Mouse (Mus musculus): ENCODE data around the gene Rif1. TPM values are rescaled to one million over a fixed set of nuclear protein-coding genes. Genes with fewer than 3 reads are reported as not detected.

Rif1 gene
- total RNA-seq (2022) = 10 to 100 TPM; 17.7 to 21.3 (median 20.8) TPM

DNA sequence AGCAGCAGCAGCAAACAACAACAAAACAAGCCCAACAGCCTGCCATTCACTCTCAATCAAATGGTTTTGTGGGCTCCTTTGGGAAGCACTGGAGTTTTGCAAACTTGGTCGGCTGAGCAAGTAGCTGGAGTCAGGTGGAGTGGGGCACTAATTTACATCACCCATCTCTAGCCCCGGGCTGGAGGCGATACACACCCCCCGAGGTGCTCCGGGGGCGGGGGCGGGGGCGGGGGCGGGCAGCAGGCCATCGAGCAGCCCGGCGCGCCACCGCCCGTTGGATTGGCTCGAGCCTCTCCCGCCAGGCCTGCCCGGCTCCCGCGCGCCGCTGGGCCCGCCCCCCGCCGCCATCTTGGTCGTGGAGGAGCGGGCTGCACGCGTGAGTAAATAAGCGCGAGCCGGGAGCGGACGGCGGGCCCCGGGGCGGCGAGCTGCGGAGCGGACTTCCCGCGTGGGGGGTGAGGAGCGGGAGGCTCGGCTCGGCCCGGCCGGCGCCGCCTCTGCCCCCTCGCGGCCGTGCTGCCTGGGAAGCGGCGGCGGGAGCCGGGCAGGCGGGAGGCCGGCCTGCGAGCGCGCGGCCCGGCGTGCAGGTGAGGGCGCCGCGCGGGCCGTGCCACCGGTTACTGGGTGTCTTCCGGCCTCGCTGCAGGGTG, at the start of gene Rif1:
Gene Rif1, plus strand, starts transcription at position 342 of the 650 bp plus-strand sequence.
- DNase-seq (ENCODE audit: low spot score) = peak; percentile 77

- no peak for DNase-seq (ENCODE audit: low spot score)
These were observed 45.6 kb upstream of the Rif1 start for GRCm38 (mm10) chr2:52027061-52027460.

- no peak for DNase-seq (ENCODE audit: low spot score)
These were observed 43.2 kb upstream of the Rif1 start for GRCm38 (mm10) chr2:52029426-52029825.

DNA sequence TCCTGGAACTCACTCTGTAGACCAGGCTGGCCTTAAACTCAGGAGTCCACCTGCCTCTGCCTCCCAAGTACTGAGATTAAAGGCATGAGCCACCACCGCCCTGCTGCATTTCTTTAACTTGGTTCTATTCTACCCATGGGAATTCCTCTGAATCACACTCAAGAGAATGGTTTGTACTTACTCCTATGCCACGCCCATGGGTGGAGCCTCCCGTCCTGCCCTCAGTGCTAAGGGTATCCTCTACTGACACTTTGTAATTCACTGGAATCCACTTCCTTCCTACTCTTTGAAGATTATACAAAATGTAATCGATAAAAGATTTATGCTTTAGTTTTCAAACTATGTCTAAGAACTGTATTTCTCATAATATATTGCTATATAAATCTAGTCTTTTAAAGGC, 41.1 kb upstream of the Rif1 start:
- DNase-seq (ENCODE audit: low spot score) = no peak

GRCm38 (mm10) chr2:52034601-52035000, 38.0 kb upstream of the Rif1 start:
- DNase-seq (ENCODE audit: low spot score) = no peak

DNA sequence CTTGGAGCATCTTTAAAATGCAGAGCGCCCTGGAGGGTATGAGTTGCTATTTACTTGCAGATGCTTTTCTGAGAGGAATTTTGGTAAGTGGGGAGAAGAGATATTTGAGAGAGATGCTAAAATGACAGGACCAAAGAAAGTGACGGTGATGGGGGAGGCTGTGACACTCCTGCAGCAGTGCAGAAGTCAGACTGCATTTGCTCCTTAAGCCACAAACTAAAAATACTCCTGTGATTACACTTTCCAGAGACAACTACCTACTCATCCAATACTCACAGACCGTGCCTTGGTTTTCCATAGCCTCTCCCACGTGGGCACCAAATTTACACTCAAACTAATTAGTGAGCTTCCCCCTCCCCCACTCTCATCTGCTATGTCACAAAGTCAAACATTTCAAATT, 37.5 kb upstream of the Rif1 start:
- DNase-seq (ENCODE audit: low spot score) = no peak

- no peak for DNase-seq (ENCODE audit: low spot score)
These were observed 35.6 kb upstream of the Rif1 start for GRCm38 (mm10) chr2:52036929-52037595.

DNA sequence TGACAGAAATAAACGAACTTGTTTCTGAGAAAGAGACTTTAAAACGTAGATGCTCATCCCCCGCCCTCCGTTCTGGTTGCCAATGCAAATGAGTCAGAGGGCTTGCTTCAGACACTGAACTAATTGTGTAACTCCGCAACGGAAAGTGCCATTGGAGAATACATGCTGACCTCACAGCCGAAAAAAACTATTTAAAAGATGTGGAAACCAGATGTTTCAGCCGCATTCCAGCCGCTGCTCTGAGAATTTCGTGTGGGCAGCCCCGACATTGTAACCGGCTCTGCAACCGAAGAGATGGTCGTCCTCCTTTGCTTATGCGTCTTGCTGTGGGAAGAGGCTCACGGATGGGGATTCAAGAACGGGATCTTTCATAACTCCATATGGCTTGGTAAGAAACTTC, 34.8 kb upstream of the Rif1 start, which contains the start of gene Tnfaip6:
Gene Tnfaip6, plus strand, starts transcription at position 128 of the 400 bp plus-strand sequence.
- peak; percentile 83 for DNase-seq (ENCODE audit: low spot score)

GRCm38 (mm10) chr2:52038558-52038957, 34.1 kb upstream of the Rif1 start:
- no peak for DNase-seq (ENCODE audit: low spot score)

GRCm38 (mm10) chr2:52039083-52039801, 33.4 kb upstream of the Rif1 start:
- no peak for DNase-seq (ENCODE audit: low spot score)

- DNase-seq (ENCODE audit: low spot score) = no peak
These were observed 30.5 kb upstream of the Rif1 start for GRCm38 (mm10) chr2:52042132-52042531.

- no peak for DNase-seq (ENCODE audit: low spot score)
These were observed 29.9 kb upstream of the Rif1 start for GRCm38 (mm10) chr2:52042714-52043113.

DNA sequence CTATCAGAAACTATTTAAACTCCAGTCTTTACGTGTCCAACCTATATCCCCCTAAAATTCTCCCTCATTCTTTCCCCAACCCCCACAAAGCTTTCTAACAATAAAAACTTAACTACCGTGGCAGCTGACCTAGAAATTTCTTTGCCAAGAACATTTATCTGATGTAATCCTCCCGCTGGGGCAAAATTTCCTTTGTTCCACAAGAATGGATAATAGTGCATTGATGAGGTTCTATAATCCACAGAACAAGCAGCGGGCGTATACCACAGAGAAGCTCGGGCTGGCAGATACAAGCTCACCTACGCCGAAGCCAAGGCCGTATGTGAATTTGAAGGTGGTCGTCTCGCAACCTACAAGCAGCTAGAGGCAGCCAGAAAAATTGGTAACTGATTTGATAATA, 29.1 kb upstream of the Rif1 start:
- no peak for DNase-seq (ENCODE audit: low spot score)

- no peak for DNase-seq (ENCODE audit: low spot score)
These were observed 26.6 kb upstream of the Rif1 start for GRCm38 (mm10) chr2:52046032-52046431.

DNA sequence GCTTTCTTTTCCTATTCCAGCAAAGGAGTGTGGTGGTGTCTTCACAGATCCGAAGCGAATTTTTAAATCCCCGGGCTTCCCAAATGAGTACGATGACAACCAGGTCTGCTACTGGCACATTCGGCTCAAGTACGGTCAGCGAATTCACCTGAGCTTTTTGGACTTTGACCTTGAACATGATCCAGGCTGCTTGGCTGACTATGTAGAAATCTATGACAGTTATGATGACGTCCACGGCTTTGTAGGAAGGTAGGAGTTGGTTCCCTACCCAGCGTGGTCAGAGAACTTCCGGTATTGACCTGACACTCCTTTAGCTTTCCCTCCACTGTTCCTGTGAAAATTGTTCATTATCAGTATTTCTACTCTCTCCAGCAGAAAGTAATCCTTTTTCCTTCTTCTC, 21.8 kb upstream of the Rif1 start:
- DNase-seq (ENCODE audit: low spot score) = no peak

- DNase-seq (ENCODE audit: low spot score) = no peak
These were observed 20.3 kb upstream of the Rif1 start for GRCm38 (mm10) chr2:52052335-52052734.

GRCm38 (mm10) chr2:52053502-52053901, 19.1 kb upstream of the Rif1 start:
- DNase-seq (ENCODE audit: low spot score) = no peak

DNA sequence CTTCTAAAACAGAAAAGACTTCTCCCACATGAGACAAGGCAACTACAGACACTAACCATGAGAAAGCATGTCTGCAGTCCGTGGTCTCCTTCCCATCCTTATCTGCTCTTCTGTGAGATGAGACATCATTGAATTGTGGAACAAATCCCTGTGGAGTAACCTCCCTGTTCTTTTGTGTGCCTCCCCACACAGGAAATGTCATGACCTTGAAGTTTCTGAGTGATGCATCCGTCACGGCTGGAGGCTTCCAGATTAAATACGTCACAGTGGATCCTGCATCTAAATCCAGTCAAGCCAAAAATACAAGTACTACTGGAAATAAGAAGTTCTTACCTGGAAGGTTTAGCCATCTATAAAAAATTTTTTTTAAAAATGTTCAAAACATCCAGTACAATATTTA, 17.0 kb upstream of the Rif1 start:
- no peak for DNase-seq (ENCODE audit: low spot score)

DNA sequence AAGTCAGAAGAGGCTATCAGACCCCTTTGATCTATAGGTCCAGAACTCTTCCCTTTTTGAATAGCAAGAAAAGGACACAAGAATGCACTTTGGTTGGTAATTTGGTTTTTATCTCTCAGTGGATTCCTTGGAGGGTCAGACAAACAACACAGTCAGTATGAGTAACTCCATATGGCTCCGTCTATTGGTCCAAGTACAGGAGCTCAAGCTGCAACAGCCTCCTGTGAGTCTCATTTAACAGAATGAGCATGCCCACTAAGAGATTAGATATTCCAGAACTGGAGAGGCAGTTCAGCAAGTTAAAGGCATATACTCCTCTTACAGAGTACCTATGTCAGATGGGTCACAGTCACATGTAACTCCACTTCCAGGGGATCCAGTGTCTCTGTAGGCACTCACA, 15.5 kb upstream of the Rif1 start:
- DNase-seq (ENCODE audit: low spot score) = no peak

- no peak for DNase-seq (ENCODE audit: low spot score)
These were observed 15.0 kb upstream of the Rif1 start for GRCm38 (mm10) chr2:52057681-52058080.

- DNase-seq (ENCODE audit: low spot score) = no peak
These were observed 4.0 kb upstream of the Rif1 start for GRCm38 (mm10) chr2:52068641-52069040.

- no peak for DNase-seq (ENCODE audit: low spot score)
These were observed 1.8 kb upstream of the Rif1 start for GRCm38 (mm10) chr2:52070816-52071215.

Measured in heart, adult 8-10 months (tissue).